14 mouse cellular contexts compared by ENCODE assay signal in the genomic region with DNA sequence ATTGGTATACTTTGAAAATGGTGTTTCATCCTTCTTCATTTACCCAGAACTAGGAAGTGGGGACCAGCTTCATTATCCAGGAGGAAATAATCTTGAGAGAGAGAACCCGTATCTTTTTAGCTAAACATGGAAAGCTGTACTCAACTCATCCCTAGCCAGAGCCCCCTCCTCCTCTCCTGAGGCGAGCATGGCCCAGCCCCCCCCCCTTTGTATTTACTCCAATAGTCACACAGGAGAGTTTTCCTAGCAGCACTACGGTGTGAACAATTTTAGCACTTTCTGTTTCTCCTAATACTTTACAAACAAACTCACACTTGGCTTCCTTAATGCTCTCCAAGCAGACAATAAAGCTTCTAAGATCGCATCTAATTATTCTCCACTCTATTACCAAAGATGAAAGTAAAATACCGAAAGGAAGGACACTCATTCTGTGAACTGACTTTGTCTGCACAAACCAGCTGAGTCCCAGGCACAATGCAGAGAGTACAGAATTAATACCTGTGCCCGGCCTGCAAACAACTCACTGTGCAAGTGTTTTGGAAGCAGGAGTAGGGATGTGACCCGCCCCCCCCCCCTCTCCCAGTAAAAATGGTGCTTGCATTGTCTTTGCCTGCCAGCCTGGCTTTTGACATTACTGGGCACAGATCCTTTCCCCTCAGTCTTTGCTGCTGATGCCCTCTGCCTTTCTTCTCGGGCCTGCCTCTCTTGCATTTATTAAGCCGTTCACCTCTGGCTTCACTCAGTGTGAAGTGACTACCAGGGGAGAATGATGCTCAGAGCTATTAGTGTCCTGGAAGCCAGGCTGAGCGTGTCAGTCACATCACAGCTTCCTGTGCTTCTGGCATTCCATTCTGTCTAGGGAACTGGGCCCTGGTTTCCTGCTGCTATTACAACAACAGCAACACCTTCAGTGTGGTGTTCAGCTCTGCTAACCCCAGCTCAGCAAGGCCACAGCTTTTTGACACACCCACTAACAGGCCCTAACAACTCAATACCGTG.
DNase-seq lines count a peak whose midpoint lies in the region; ATAC-seq and TF ChIP-seq lines count a peak whose summit lies in the region.
"Had no signal": no experiment of that assay in that cellular context is flagged by ENCODE, and none has a peak within 500 bp of the region (broad histone marks: within the 10 kb centered on the region; RNA-seq: fewer than 3 reads in every experiment).

No protein-coding gene starts in this region.

- no peak overlapping the region for H3K9ac ChIP-seq in lung, embryonic 14.5 days
- no peak overlapping the region for H3K9ac ChIP-seq in forebrain, postnatal 0 days
- no peak overlapping the region for H3K9ac ChIP-seq in midbrain, embryonic 15.5 days
- H3K9ac ChIP-seq: kidney, embryonic 15.5 days; liver, postnatal 0 days had no signal

- no peak overlapping the region for H3K4me3 ChIP-seq in lung, embryonic 14.5 days (ENCODE audit: low read depth, low read length)
- no peak overlapping the region for H3K4me3 ChIP-seq in forebrain, postnatal 0 days (ENCODE audit: low read depth, low read length)
- H3K4me3 ChIP-seq in midbrain, embryonic 15.5 days, result no peak overlapping the region
- H3K4me3 ChIP-seq: erythroblast, embryonic 14.5 days; kidney, embryonic 15.5 days had no signal

- no peak overlapping the region for H3K27ac ChIP-seq in lung, embryonic 14.5 days (ENCODE audit: low read depth)
- no peak overlapping the region for H3K27ac ChIP-seq in forebrain, postnatal 0 days (ENCODE audit: low read depth, low read length)
- H3K27ac ChIP-seq in midbrain, embryonic 15.5 days, result peak overlapping the region; percentile 51
- H3K27ac ChIP-seq: kidney, embryonic 15.5 days had no signal

- peak; percentile 31; the same call in 1 of the 2 replicates for ATAC-seq in lung, embryonic 14.5 days (ENCODE audit: insufficient read depth)
- ATAC-seq in forebrain, postnatal 0 days, result peak; percentile 29; the same call in 1 of the 2 replicates
- peak; percentile 63; the same call in 1 of the 2 replicates for ATAC-seq in midbrain, embryonic 15.5 days (replicated peaks)
- ATAC-seq: liver, postnatal 0 days had no signal

- no peaks in the 10 kb centered on the region for H3K36me3 ChIP-seq in lung, embryonic 14.5 days (ENCODE audit: insufficient read depth)
- no peaks in the 10 kb centered on the region for H3K36me3 ChIP-seq in forebrain, postnatal 0 days (ENCODE audit: insufficient read depth)
- no peaks in the 10 kb centered on the region for H3K36me3 ChIP-seq in midbrain, embryonic 15.5 days (replicated peaks)
- H3K36me3 ChIP-seq: G1E; kidney, embryonic 15.5 days had no signal

- DNase-seq in lung, embryonic 14.5 days, result peak; percentile 37
- no peak for DNase-seq in lung, postnatal 4 days
- DNase-seq in brain, adult 2 months (ENCODE audit: low read depth, low spot score), result peak; percentile 17
- DNase-seq in forebrain, postnatal 0 days, result no peak
- DNase-seq in right cerebral cortex, postnatal 4 days, result no peak
- no peak for DNase-seq in spleen, postnatal 4 days (ENCODE audit: low spot score in 2 of 2)
- DNase-seq: adrenal gland, adult 8-10 months; cerebellum, postnatal 14 days; heart, postnatal 10 days; liver, postnatal 0 days had no signal

- no peaks in the 10 kb centered on the region for H3K27me3 ChIP-seq in lung, embryonic 14.5 days (ENCODE audit: insufficient read depth, low read length)
- H3K27me3 ChIP-seq in forebrain, postnatal 0 days (ENCODE audit: insufficient read depth, low read length), result no peaks in the 10 kb centered on the region
- no peaks in the 10 kb centered on the region for H3K27me3 ChIP-seq in midbrain, embryonic 15.5 days (replicated peaks)
- H3K27me3 ChIP-seq: kidney, embryonic 15.5 days had no signal

- H3K4me1 ChIP-seq in lung, embryonic 14.5 days (ENCODE audit: insufficient read depth), result peaks cover 3% of the 10 kb centered on the region; the same call in 1 of the 2 replicates
- H3K4me1 ChIP-seq in forebrain, postnatal 0 days (ENCODE audit: insufficient read depth), result no peaks in the 10 kb centered on the region
- peaks cover 19% of the 10 kb centered on the region for H3K4me1 ChIP-seq in midbrain, embryonic 15.5 days

- no peak for TF ChIP-seq CTCF in lung, embryonic 14.5 days (IDR thresholded peaks at IDR 0.05; ENCODE audit: low read depth)
- no peak for TF ChIP-seq CTCF in forebrain, postnatal 0 days (IDR thresholded peaks at IDR 0.05; ENCODE audit: low read depth)

- no peak overlapping the region for H3K4me2 ChIP-seq in lung, embryonic 14.5 days
- no peak overlapping the region for H3K4me2 ChIP-seq in forebrain, postnatal 0 days (ENCODE audit: low read depth)
- H3K4me2 ChIP-seq in midbrain, embryonic 15.5 days, result no peak overlapping the region
- H3K4me2 ChIP-seq: kidney, embryonic 15.5 days had no signal

- no peaks in the 10 kb centered on the region for H3K9me3 ChIP-seq in lung, embryonic 14.5 days (ENCODE audit: low read depth, low read length)
- no peaks in the 10 kb centered on the region for H3K9me3 ChIP-seq in forebrain, postnatal 0 days (ENCODE audit: low read length)
- H3K9me3 ChIP-seq in midbrain, embryonic 15.5 days, result no peaks in the 10 kb centered on the region
- H3K9me3 ChIP-seq: G1E; kidney, embryonic 15.5 days had no signal

- WGBS in lung, embryonic 14.5 days, result 34% methylated on average over 11 of the region's 11 CpGs
- 11% methylated on average over 11 of the region's 11 CpGs for WGBS in forebrain, postnatal 0 days
- 16% methylated on average over 11 of the region's 11 CpGs for WGBS in midbrain, embryonic 15.5 days

Comparison
In these comparisons a context has a peak if more than half of its experiments do, and no peak if none do; other contexts are left out.
1. DNase-seq: peak in lung, embryonic 14.5 days (single experiment) and brain, adult 2 months (single experiment); none in lung, postnatal 4 days (0 of 2), forebrain, postnatal 0 days (single experiment), right cerebral cortex, postnatal 4 days (single experiment) and spleen, postnatal 4 days (0 of 2).
2. Peak in every context shown above with its lines, with median percentiles within 50 percentile points of each other: ATAC-seq.